Mouse (Mus musculus) midbrain, embryonic 14.5 days (tissue): Measurements from ENCODE around the gene Btbd9. TPM values are rescaled to one million over a fixed set of nuclear protein-coding genes. Genes with fewer than 3 reads are reported as not detected.

Experiments used
- ATAC-seq: fragments of 200-750 bp; cut with Nextera tagmentation; 2 replicates; pipeline ENCODE4 v1.8.0; 2017; ENCODE audit warnings: moderate number of reproducible peaks, moderate library complexity; ENCODE audit not compliant: low FRiP score, low TSS enrichment
- DNase-seq: peaks from one replicate; pipeline ENCODE4 v3.0.0-alpha.2; 2015
- H3K27ac ChIP-seq: fragments of 300-500 bp; sonication (generic); replicated peaks from 2 replicates; pipeline ENCODE4 v1.5.1; 2014; ENCODE audit warnings: mild to moderate bottlenecking, low read depth, low read length, moderate library complexity
- H3K27me3 ChIP-seq: fragments of 300-500 bp; sonication (generic); 2 replicates; pipeline ENCODE4 v1.6.1; 2014; ENCODE audit warnings: low read length, control low read depth, mixed read lengths; ENCODE audit not compliant: control insufficient read depth, insufficient read depth
- H3K36me3 ChIP-seq: fragments of 300-500 bp; sonication (generic); 2 replicates; pipeline ENCODE4 v1.6.1; 2014; ENCODE audit warnings: low read length, control low read depth; ENCODE audit not compliant: control insufficient read depth, insufficient read depth
- H3K4me1 ChIP-seq: fragments of 300-500 bp; sonication (generic); 2 replicates; pipeline ENCODE4 v1.6.1; 2014; ENCODE audit warnings: mild to moderate bottlenecking, antibody characterized with exemption, low read length, control low read depth; ENCODE audit not compliant: control insufficient read depth, insufficient read depth
- H3K4me2 ChIP-seq: fragments of 300-500 bp; sonication (generic); 2 replicates; pipeline ENCODE4 v1.6.1; 2014; ENCODE audit warnings: mild to moderate bottlenecking, low read length, moderate library complexity
- H3K4me3 ChIP-seq: fragments of 300-500 bp; sonication (generic); replicated peaks from 2 replicates; pipeline ENCODE4 v1.5.1; 2014; ENCODE audit warnings: low read depth, low read length
- H3K9ac ChIP-seq: fragments of 300-500 bp; sonication (generic); replicated peaks from 2 replicates; pipeline ENCODE4 v1.6.1; 2014; ENCODE audit warnings: mild to moderate bottlenecking, low read length, moderate library complexity
- H3K9me3 ChIP-seq: fragments of 300-500 bp; sonication (generic); 2 replicates; pipeline ENCODE4 v1.6.1; 2016; ENCODE audit warnings: low read length, control low read depth, mixed read lengths; ENCODE audit not compliant: control insufficient read depth
- WGBS: fragments of 180-500 bp; shearing (Covaris S2); extraction: QIAGEN DNeasy Blood & Tissue Kit; methylation state at CpG from one replicate; pipeline ENCODE4 v1.1.7; 2014; 5-methylcytosine and 5-hydroxymethylcytosine counted together
- polyA plus RNA-seq: library from polyadenylated mRNA; unstranded; fragments of >200 nt; fragmentation: Nextera tagmentation; extraction: Ambion mirVana; gene quantifications from 2 replicates; pipeline ENCODE4 v1.2.1, GENCODE M21; 2014

Gene Btbd9
- polyA plus RNA-seq, 1 experiment from 2014 or later = 140 TPM

DNA sequence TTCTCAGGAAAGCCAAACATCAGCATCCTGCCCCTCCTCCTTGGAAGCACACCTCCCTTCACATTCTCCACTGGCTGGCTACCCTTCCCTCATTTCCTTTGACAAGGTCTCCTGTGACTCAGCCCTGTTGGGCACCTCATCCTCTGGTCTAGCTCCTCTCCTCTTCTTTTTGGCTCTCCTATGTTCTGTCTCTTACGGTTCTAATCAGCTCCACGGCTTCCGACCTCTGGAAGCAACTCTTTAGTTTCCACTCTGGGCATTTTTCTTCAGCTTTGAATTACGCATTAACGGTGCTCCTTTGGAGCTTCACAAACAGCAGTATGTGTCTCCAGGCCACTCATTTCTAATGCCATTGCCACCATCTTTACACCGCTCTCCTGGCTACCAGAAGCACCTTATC is 82.8 kb downstream of the Btbd9 start:
- WGBS = 95% methylated on average over 6 of the region's 6 CpGs

DNA sequence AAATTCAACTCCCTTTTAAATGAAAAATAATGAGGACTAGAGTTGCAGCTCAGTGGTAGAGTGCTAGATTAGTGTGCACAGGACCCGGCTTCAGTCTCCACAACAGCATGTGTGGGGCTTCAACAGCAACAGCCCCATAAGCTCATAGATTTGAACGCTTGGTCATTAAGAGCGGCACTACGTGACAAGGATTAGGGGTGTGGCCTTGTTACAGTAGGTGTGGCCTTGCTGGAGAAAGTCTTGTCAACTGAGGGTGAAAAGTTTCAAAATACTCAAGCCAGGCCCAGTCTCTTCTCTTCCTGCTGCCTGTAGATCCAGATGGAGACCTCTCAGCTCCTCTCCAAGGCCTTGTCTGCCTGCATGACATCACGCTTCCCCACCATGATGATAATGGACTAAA is 84.1 kb downstream of the Btbd9 start:
- Histone ChIP-seq H3K4me1 (0 out of 2 replicates have a peak, but pooled peaks cover 4% of the 10 kb centered on the region), H3K9me3 (no peaks in the 10 kb centered on the region), H3K4me2 (no peak overlapping the region), H3K27me3 (no peaks in the 10 kb centered on the region), H3K4me3 (no peak overlapping the region), H3K36me3 (no peaks in the 10 kb centered on the region), H3K9ac (no peak overlapping the region), H3K27ac (no peak overlapping the region)
- 95% methylated on average over 5 of the region's 5 CpGs for WGBS
- ATAC-seq (no peak), DNase-seq (no peak)

More for the DNA sequence above, 82.8 kb downstream of the Btbd9 start:
- H3K9ac ChIP-seq = no peak overlapping the region
- ATAC-seq = no peak
- no peak overlapping the region for H3K27ac ChIP-seq
- no peak for DNase-seq
- no peaks in the 10 kb centered on the region for H3K27me3 ChIP-seq
- no peak overlapping the region for H3K4me2 ChIP-seq
- H3K9me3 ChIP-seq = no peaks in the 10 kb centered on the region
- no peaks in the 10 kb centered on the region for H3K36me3 ChIP-seq
- H3K4me3 ChIP-seq = no peak overlapping the region
- H3K4me1 ChIP-seq = peaks cover 16% of the 10 kb centered on the region

GRCm38 (mm10) chr17:30491601-30492000 is 84.7 kb downstream of the Btbd9 start:
- ATAC-seq (no peak), DNase-seq (no peak)
- no peaks in the 10 kb centered on the region for H3K27me3 ChIP-seq
- no peak overlapping the region for H3K4me2 ChIP-seq
- no peak overlapping the region for H3K27ac ChIP-seq
- H3K4me3 ChIP-seq = no peak overlapping the region
- H3K4me1 ChIP-seq = 0 out of 2 replicates have a peak, but pooled peaks cover 4% of the 10 kb centered on the region
- H3K9ac ChIP-seq = no peak overlapping the region
- 98% methylated on average over 8 of the region's 8 CpGs for WGBS
- H3K36me3 ChIP-seq = no peaks in the 10 kb centered on the region
- H3K9me3 ChIP-seq = no peaks in the 10 kb centered on the region

DNA sequence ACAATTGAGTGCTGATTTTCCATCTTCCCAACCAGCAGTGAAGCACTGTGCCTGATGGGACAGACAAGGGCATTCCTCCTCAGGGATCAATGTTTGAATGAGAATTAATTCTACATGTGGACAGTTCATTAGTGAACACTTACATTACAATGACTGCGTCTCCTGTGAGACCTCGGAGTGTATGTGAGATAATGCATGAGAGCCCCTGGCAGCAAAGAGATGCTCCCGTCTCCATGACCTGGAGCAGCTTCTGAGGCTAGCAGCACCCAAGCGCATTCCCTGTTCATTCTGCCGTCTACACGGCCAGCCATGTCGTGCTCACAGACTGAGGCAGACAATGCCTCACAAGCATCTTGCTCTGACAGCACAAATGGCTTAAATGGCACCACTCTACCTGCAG is 85.7 kb downstream of the Btbd9 start:
- Histone ChIP-seq H3K4me3 (no peak overlapping the region), H3K9me3 (no peaks in the 10 kb centered on the region), H3K27me3 (no peaks in the 10 kb centered on the region), H3K4me1 (0 out of 2 replicates have a peak, but pooled peaks cover 4% of the 10 kb centered on the region), H3K27ac (no peak overlapping the region), H3K36me3 (no peaks in the 10 kb centered on the region), H3K9ac (no peak overlapping the region), H3K4me2 (no peak overlapping the region)
- 54% methylated on average over 7 of the region's 7 CpGs for WGBS
- no peak for ATAC-seq
- DNase-seq = no peak

GRCm38 (mm10) chr17:30490086-30490485 is 86.2 kb downstream of the Btbd9 start:
- H3K36me3 ChIP-seq = no peaks in the 10 kb centered on the region
- H3K27ac ChIP-seq = no peak overlapping the region
- H3K4me1 ChIP-seq = 0 out of 2 replicates have a peak, but pooled peaks cover 4% of the 10 kb centered on the region
- no peak for DNase-seq
- no peak overlapping the region for H3K4me2 ChIP-seq
- H3K9ac ChIP-seq = no peak overlapping the region
- ATAC-seq = no peak
- no peak overlapping the region for H3K4me3 ChIP-seq
- 84% methylated on average over 5 of the region's 5 CpGs for WGBS
- H3K27me3 ChIP-seq = no peaks in the 10 kb centered on the region
- H3K9me3 ChIP-seq = no peaks in the 10 kb centered on the region

DNA sequence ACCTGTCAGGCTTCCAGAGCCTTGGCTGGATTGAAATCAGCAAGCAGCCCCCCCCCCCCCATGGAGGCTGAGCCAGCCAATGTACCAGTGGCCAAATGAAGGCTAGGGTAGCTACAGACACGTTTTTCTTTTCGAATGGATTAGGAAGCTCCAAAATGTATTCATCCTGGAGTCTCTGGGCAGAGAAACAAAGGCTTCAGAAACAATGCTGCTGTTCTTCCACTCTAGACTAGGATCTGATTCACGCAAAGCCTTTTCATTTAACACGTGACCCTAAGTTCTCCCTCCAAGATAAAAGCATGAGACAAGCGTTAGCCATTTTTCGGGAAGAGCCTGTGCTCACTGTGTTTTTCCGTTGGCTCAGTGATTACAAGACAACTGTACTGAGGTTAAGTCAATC is 86.7 kb downstream of the Btbd9 start:
- Histone ChIP-seq H3K4me3 (no peak overlapping the region), H3K9ac (no peak overlapping the region), H3K36me3 (no peaks in the 10 kb centered on the region), H3K27ac (no peak overlapping the region), H3K9me3 (no peaks in the 10 kb centered on the region), H3K4me1 (0 out of 2 replicates have a peak, but pooled peaks cover 4% of the 10 kb centered on the region), H3K27me3 (no peaks in the 10 kb centered on the region), H3K4me2 (no peak overlapping the region)
- 6% methylated on average over 7 of the region's 7 CpGs for WGBS
- no peak for ATAC-seq
- peak; percentile 49 for DNase-seq

DNA sequence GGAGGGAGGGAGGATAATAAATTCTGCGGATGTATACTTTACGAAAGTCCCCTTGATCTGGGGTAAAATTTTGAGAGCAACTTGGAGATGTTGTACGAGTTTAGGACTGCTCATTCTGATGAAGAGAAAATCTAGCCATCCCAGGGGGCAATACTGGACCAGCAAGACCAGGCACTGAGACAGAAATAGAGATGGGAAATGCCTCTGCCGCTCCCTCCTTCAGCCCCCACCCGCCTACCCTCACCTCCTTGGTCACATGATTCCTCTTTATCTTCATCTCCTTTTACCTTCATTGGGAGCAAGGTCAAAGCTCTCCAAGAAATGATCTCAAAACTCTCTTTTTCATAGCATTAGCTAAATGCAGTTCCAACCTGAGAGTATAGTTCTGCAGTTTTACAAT is 88.6 kb downstream of the Btbd9 start:
- H3K36me3 ChIP-seq = no peaks in the 10 kb centered on the region
- no peaks in the 10 kb centered on the region for H3K27me3 ChIP-seq
- no peak overlapping the region for H3K9ac ChIP-seq
- no peak overlapping the region for H3K4me3 ChIP-seq
- H3K4me2 ChIP-seq = no peak overlapping the region
- DNase-seq (no peak), ATAC-seq (no peak)
- no peak overlapping the region for H3K27ac ChIP-seq
- H3K4me1 ChIP-seq = 0 out of 2 replicates have a peak, but pooled peaks cover 4% of the 10 kb centered on the region
- WGBS = 96% methylated on average over 5 of the region's 5 CpGs
- no peaks in the 10 kb centered on the region for H3K9me3 ChIP-seq

- Histone ChIP-seq H3K4me2 (no peak overlapping the region), H3K36me3 (peaks cover 4% of the 10 kb centered on the region; the same call in 1 of the 2 replicates), H3K27ac (no peak overlapping the region), H3K27me3 (no peaks in the 10 kb centered on the region), H3K9ac (no peak overlapping the region), H3K9me3 (no peaks in the 10 kb centered on the region), H3K4me3 (no peak overlapping the region), H3K4me1 (no peaks in the 10 kb centered on the region)
- ATAC-seq (no peak), DNase-seq (no peak)
- WGBS = 92% methylated on average over 4 of the region's 4 CpGs
Measured at GRCm38 (mm10) chr17:30485067-30485854, 91.0 kb downstream of the Btbd9 start.

DNA sequence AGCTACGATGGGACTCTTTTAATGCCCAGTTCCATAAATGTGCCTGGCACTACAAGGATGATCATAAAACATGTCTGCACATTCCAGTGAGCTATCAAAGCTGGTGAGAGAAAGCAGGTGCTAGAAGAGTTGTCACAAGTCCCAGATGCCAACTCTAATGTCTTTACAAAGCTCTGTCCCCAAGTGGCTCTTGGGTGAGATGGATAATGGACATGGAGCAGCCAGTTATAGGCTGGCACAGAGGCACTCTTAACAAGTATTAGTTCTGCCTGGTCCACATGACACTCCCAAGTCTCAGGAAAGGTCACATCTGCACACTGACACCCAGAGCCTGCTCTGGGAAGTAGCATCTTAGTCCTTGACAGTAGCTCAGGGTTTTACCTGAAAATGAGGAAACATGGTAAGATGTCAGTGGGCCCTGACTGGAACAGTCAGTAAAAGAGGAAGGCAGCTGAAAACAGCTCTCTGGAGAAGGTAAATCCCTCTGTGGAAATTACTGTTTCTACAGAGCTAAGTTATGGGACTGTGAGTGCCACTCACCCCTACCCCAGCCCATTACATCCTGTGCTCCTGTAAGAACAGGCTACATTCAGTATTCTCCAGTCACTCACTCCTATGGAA is 91.7 kb downstream of the Btbd9 start:
- Histone ChIP-seq H3K36me3 (peaks cover 6% of the 10 kb centered on the region; the same call in 1 of the 2 replicates), H3K27ac (no peak overlapping the region), H3K4me1 (no peaks in the 10 kb centered on the region), H3K27me3 (no peaks in the 10 kb centered on the region), H3K4me2 (no peak overlapping the region), H3K9ac (no peak overlapping the region), H3K4me3 (no peak overlapping the region), H3K9me3 (no peaks in the 10 kb centered on the region)
- no peak for DNase-seq
- no peak for ATAC-seq
- WGBS = 96% methylated on average over 1 of the region's 1 CpGs
